Mouse (Mus musculus) lung, adult 2 months (tissue): Measurements from ENCODE around the gene Ptov1. TPM values are rescaled to one million over a fixed set of nuclear protein-coding genes. Genes with fewer than 3 reads are reported as not detected.
A peak's percentile ranks its signal among the peaks of the same experiment; 100 is the strongest.

Experiments used
- DNase-seq: peaks from one replicate; pipeline ENCODE4 v3.0.0; 2022
- H3K4me1 ChIP-seq: fragments of 200-500 bp; 2 replicates; pipeline ENCODE4 v1.6.1; 2011; ENCODE audit warnings: low read length; ENCODE audit not compliant: control insufficient read depth, insufficient read depth
- H3K4me3 ChIP-seq: fragments of 200-500 bp; replicated peaks from 2 replicates; pipeline ENCODE3; 2011; ENCODE audit warnings: low read depth, mild to moderate bottlenecking, control low read depth, low read length; ENCODE audit errors: extremely low read depth
- CTCF ChIP-seq: fragments of 200-500 bp; IDR thresholded peaks from 2 replicates; pipeline ENCODE4 v1.5.1; 2011; ENCODE audit warnings: mild to moderate bottlenecking, low read length, control low read depth; ENCODE audit not compliant: insufficient read depth
- POLR2A ChIP-seq: fragments of 200-500 bp; IDR thresholded peaks from 2 replicates; pipeline ENCODE4 v1.6.1; 2011; ENCODE audit warnings: low read depth, mild to moderate bottlenecking, control low read depth, low read length, borderline replicate concordance; ENCODE audit errors: extremely low read depth
- WGBS: fragments of 180-500 bp; shearing (Covaris S2); methylation state at CpG from one replicate; pipeline ENCODE4 v1.1.7; 2018; 5-methylcytosine and 5-hydroxymethylcytosine counted together
- polyA plus RNA-seq: library from polyadenylated mRNA; depleted of rRNA; stranded (reverse); fragments of >200 nt; gene quantifications from 2 replicates; pipeline ENCODE4 v1.2.3, GENCODE M21; 2012

Gene Ptov1
- polyA plus RNA-seq, 1 experiment = 280 TPM

DNA sequence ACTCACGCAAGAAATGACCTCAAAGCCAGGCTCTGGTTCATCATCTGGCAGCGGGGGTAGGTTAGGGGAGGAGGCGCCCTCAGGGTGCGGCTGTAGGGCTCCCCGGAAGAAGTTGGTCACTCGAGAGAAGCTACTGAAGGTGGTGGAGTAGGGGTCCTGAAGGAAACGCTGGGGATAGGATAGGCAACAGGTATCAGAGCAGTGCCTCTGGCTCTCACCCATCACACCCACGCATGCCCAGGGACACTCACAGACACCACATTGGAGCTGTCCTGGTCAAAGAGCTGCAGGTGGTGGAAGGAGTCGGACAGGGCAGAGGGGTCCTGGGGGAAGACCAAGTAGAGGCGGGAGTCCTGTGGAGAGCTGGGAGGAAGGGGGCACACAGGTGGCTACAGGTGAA, 24.6 kb downstream of the Ptov1 start:
- Histone ChIP-seq H3K4me3 (no peak overlapping the region), H3K4me1 (peaks cover 4% of the 10 kb centered on the region)
- WGBS = 91% methylated on average over 10 of the region's 10 CpGs
- DNase-seq = no peak
- no peak for TF ChIP-seq CTCF
- no peak for TF ChIP-seq POLR2A

- H3K4me3 ChIP-seq = no peak overlapping the region
- WGBS = 80% methylated on average over 8 of the region's 8 CpGs
- H3K4me1 ChIP-seq = peaks cover 6% of the 10 kb centered on the region
- no peak for DNase-seq
- TF ChIP-seq POLR2A (no peak), CTCF (no peak)
Observed at GRCm38 (mm10) chr7:44841825-44842463, 27.6 kb downstream of the Ptov1 start.

GRCm38 (mm10) chr7:44840426-44840825, 29.2 kb downstream of the Ptov1 start:
- DNase-seq = no peak
- TF ChIP-seq CTCF (no peak), POLR2A (0 out of 2 replicates have a peak, but pooled peaks have one; percentile 12)
- no peak overlapping the region for H3K4me3 ChIP-seq
- WGBS = 56% methylated on average over 14 of the region's 14 CpGs
- peaks cover 9% of the 10 kb centered on the region for H3K4me1 ChIP-seq

- H3K4me1 ChIP-seq = peaks cover 9% of the 10 kb centered on the region
- peak overlapping the region; percentile 3 for H3K4me3 ChIP-seq
- TF ChIP-seq CTCF (no peak), POLR2A (peak; percentile 12; the same call in 1 of the 2 replicates)
- DNase-seq = no peak
- 5% methylated on average over 58 of the region's 58 CpGs for WGBS
Observed at GRCm38 (mm10) chr7:44839491-44840191, 29.9 kb downstream of the Ptov1 start.

DNA sequence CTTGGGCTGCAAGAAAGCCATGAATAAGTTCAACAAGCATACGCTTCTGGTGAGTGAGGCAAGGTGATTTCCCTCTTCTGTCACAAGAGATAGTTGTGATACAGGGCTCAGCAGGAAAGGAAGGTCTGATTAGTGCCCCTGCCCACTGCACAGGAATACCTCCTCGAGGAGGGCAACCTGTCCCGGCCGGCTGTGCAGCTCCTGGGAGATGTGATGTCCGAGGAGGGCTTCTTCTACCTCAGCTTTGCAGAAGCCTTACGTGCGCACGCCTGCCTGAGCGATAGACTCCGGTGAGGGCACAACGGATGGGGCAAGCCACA, 30.5 kb downstream of the Ptov1 start:
- H3K4me3 ChIP-seq = no peak overlapping the region
- TF ChIP-seq POLR2A = no peak
- no peak for TF ChIP-seq CTCF
- DNase-seq = no peak
- H3K4me1 ChIP-seq = peaks cover 9% of the 10 kb centered on the region
- 42% methylated on average over 11 of the region's 11 CpGs for WGBS

GRCm38 (mm10) chr7:44838073-44838472, 31.5 kb downstream of the Ptov1 start:
- no peak for DNase-seq
- Histone ChIP-seq H3K4me1 (peaks cover 9% of the 10 kb centered on the region), H3K4me3 (no peak overlapping the region)
- WGBS = 90% methylated on average over 6 of the region's 6 CpGs
- TF ChIP-seq CTCF = no peak
- no peak for TF ChIP-seq POLR2A

DNA sequence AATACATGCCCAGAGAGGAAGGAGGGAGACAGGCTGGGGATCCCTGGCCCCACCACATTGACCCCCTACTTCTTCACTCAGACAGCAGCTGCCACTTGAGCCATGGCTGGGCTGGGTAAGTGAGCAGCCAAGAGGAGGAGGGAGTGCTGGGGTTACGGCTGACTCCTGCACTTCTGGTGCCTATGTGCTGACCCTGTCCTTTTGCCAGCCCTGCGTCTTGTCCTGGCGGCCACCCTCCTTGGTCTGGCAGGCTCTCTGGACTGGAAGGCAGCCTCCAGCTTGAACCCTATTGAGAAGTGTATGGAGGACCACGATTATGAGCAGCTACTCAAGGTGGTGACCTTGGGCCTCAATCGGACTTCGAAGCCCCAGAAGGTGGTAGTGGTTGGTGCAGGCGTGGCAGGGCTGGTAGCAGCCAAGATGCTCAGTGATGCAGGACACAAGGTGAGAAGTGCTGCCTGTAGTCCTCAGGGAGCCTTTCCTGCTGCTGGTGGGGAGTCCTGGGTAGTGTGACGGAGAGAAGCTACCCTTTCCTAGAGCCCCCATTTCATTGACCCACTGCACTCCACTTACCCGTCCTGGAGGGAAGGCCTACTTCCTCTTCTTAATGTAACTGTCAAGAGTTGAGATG, 33.0 kb downstream of the Ptov1 start:
- WGBS = 67% methylated on average over 9 of the region's 9 CpGs
- Histone ChIP-seq H3K4me3 (no peak overlapping the region), H3K4me1 (peaks cover 9% of the 10 kb centered on the region)
- no peak for TF ChIP-seq POLR2A
- DNase-seq = no peak

GRCm38 (mm10) chr7:44836016-44836404, 33.6 kb downstream of the Ptov1 start:
- Histone ChIP-seq H3K4me1 (peaks cover 9% of the 10 kb centered on the region), H3K4me3 (no peak overlapping the region)
- DNase-seq = no peak
- WGBS = 30% methylated on average over 3 of the region's 3 CpGs
- TF ChIP-seq CTCF = no peak
- TF ChIP-seq POLR2A = no peak

GRCm38 (mm10) chr7:44835373-44836015, 34.1 kb downstream of the Ptov1 start:
- peaks cover 9% of the 10 kb centered on the region for H3K4me1 ChIP-seq
- DNase-seq = no peak
- H3K4me3 ChIP-seq = no peak overlapping the region
- 61% methylated on average over 1 of the region's 1 CpGs for WGBS
- TF ChIP-seq POLR2A (no peak), CTCF (no peak)

- no peak for TF ChIP-seq CTCF
- TF ChIP-seq POLR2A = no peak
- no peak for DNase-seq
- WGBS = 49% methylated on average over 4 of the region's 4 CpGs
- H3K4me1 ChIP-seq = peaks cover 3% of the 10 kb centered on the region
- H3K4me3 ChIP-seq = no peak overlapping the region
Observed at GRCm38 (mm10) chr7:44832763-44833162, 36.8 kb downstream of the Ptov1 start.
